Mouse (Mus musculus) brain, embryonic 14.5 days (tissue): ENCODE data around the gene Mdga1.

ENCODE experiments used
- CTCF ChIP-seq: fragments of 200-500 bp; IDR thresholded peaks from 2 replicates; pipeline ENCODE4 v1.5.1; 2012; ENCODE audit warnings: inconsistent platforms, mild to moderate bottlenecking, moderate library complexity, borderline replicate concordance; ENCODE audit not compliant: insufficient read depth, insufficient read length; ENCODE audit errors: extremely low read depth
- POLR2A ChIP-seq: fragments of 200-500 bp; IDR thresholded peaks from 2 replicates; pipeline ENCODE4 v1.6.1; 2012; ENCODE audit warnings: mild to moderate bottlenecking, inconsistent platforms, borderline replicate concordance; ENCODE audit not compliant: poor library complexity, insufficient read depth, insufficient read length, severe bottlenecking; ENCODE audit errors: extremely low read depth

GRCm38 (mm10) chr17:29994011-29994410 lies 24.1 kb upstream of the Mdga1 start:
- TF ChIP-seq CTCF (no peak), POLR2A (no peak)
